Mouse (Mus musculus) bone marrow, adult 2 months (tissue): ENCODE results near the gene Lif.

Source experiments
- CTCF ChIP-seq: fragments of 200-500 bp; IDR thresholded peaks from 2 replicates; pipeline ENCODE4 v1.5.1; 2011; ENCODE audit warnings: low read length, control low read depth; ENCODE audit not compliant: control insufficient read depth, insufficient read depth
- POLR2A ChIP-seq: fragments of 200-500 bp; IDR thresholded peaks from 2 replicates; pipeline ENCODE4 v1.6.1; 2011; ENCODE audit warnings: low read depth, mild to moderate bottlenecking, control low read depth, low read length, borderline replicate concordance; ENCODE audit not compliant: control insufficient read depth

DNA sequence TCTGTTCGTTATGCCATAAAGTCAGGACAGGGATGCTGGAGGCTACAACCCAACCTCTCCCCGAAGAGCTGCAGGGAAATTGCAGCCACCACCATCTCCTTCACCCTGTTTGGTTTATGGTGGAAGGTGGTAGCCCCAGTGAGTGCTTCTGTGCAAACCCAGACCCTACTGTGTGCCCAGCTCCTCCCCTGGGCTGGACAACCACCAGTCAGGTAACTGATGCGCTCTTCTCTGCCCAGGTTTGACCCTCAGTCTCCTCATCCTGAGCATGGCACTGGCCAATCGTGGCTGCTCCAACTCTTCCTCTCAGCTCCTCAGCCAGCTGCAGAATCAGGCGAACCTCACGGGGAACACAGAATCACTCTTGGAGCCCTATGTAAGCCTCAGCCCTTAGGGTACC, 19.2 kb upstream of the Lif start:
- no peak for TF ChIP-seq CTCF
- no peak for TF ChIP-seq POLR2A
